Mouse (Mus musculus) liver, embryonic 18 days (tissue): ENCODE results near the gene Rdh12. TPM values are rescaled to one million over a fixed set of nuclear protein-coding genes. Genes with fewer than 3 reads are reported as not detected.

Experiments used
- polyA plus RNA-seq: library from polyadenylated mRNA; depleted of rRNA; stranded (reverse); fragments of >200 nt; gene quantifications from 2 replicates; pipeline ENCODE4 v1.2.3, GENCODE M21; 2012; rRNA removed

The Rdh12 gene
- polyA plus RNA-seq = 2.3 and 3.1 TPM in 2 replicates

GRCm38 (mm10) chr12:79208703-79209464 is at the start of gene Rdh12:
Gene Rdh12 (plus strand): TSS chr12:79208914.

GRCm38 (mm10) chr12:79172019-79172941 is 36.4 kb upstream of the Rdh12 start, which contains the start of gene Vti1b:
Gene Vti1b (minus strand): TSS chr12:79172667.

GRCm38 (mm10) chr12:79192193-79192592 is 16.5 kb upstream of the Rdh12 start, which contains the start of gene Rdh11:
Gene Rdh11 (minus strand): TSS chr12:79192293.

Other genes with a start within 250 kb of the Rdh12 start
- 3.5 and 3.6 TPM in 2 replicates for gene Tmem229b, start 201.3 kb upstream of the Rdh12 start, polyA plus RNA-seq
- 0.54 and 0.56 TPM in 2 replicates for gene Plekhh1, start 179.8 kb upstream of the Rdh12 start, polyA plus RNA-seq
- 4.2 and 4.7 TPM in 2 replicates for gene Pigh, start 119.3 kb upstream of the Rdh12 start, polyA plus RNA-seq
- gene Arg2, start 78.1 kb upstream of the Rdh12 start, polyA plus RNA-seq = 0.71 TPM in 2 replicates
- 16.5 TPM in 2 replicates for gene Vti1b, start 36.2 kb upstream of the Rdh12 start, polyA plus RNA-seq
- gene Rdh11, start 16.6 kb upstream of the Rdh12 start, polyA plus RNA-seq = 45.8 and 51.7 TPM in 2 replicates
- gene Zfyve26, start 87.4 kb downstream of the Rdh12 start, polyA plus RNA-seq = 15.7 and 17.2 TPM in 2 replicates
- 1.7 and 1.8 TPM in 2 replicates for gene Rad51b, start 88.4 kb downstream of the Rdh12 start, polyA plus RNA-seq